Mouse (Mus musculus): ENCODE measurements around the gene BC030867.
"Not testable (repeated sequence)": the region's sequence is repeated elsewhere in the genome, so short reads cannot be mapped to it uniquely, and the experiment has no call there.

Gene BC030867

GRCm38 (mm10) chr11:102249351-102250090, 839 bp downstream of the BC030867 start:
- no peak for DNase-seq (ENCODE audit: low spot score)

- DNase-seq (ENCODE audit: low spot score): peak; percentile 56
These were observed 8.8 kb downstream of the BC030867 start for GRCm38 (mm10) chr11:102257514-102257913.

- DNase-seq (ENCODE audit: low spot score): no peak
These were observed 9.4 kb downstream of the BC030867 start for GRCm38 (mm10) chr11:102258095-102258494.

GRCm38 (mm10) chr11:102258521-102258920, 9.8 kb downstream of the BC030867 start:
- DNase-seq (ENCODE audit: low spot score): no peak

- DNase-seq (ENCODE audit: low spot score): no peak
These were observed 14.5 kb downstream of the BC030867 start for GRCm38 (mm10) chr11:102263211-102263610.

GRCm38 (mm10) chr11:102265816-102266215, 17.1 kb downstream of the BC030867 start:
- no peak for DNase-seq (ENCODE audit: low spot score)

GRCm38 (mm10) chr11:102266631-102267355, 18.1 kb downstream of the BC030867 start:
- no peak for DNase-seq (ENCODE audit: low spot score)

GRCm38 (mm10) chr11:102267480-102267879, 18.8 kb downstream of the BC030867 start:
- DNase-seq (ENCODE audit: low spot score): peak; percentile 89

- no peak for DNase-seq (ENCODE audit: low spot score)
These were observed 20.0 kb downstream of the BC030867 start, which contains the start of gene Asb16 for GRCm38 (mm10) chr11:102268520-102269244. TSS of gene Asb16 (plus strand) at chr11:102268743.

GRCm38 (mm10) chr11:102276411-102276915, 27.8 kb downstream of the BC030867 start:
- DNase-seq (ENCODE audit: low spot score): peak; percentile 71

- no peak for DNase-seq (ENCODE audit: low spot score)
These were observed 29.1 kb downstream of the BC030867 start for GRCm38 (mm10) chr11:102277754-102278153.

- DNase-seq (ENCODE audit: low spot score): no peak
These were observed 30.9 kb downstream of the BC030867 start for GRCm38 (mm10) chr11:102279595-102279994.

- DNase-seq (ENCODE audit: low spot score): not testable (repeated sequence)
These were observed 31.6 kb downstream of the BC030867 start for GRCm38 (mm10) chr11:102280267-102280666.

GRCm38 (mm10) chr11:102283922-102284321, 35.2 kb downstream of the BC030867 start:
- no peak for DNase-seq (ENCODE audit: low spot score)

- peak; percentile 100 for DNase-seq (ENCODE audit: low spot score)
These were observed 35.9 kb downstream of the BC030867 start, which contains the start of gene Tmub2 for GRCm38 (mm10) chr11:102284501-102285094. TSS of gene Tmub2 (plus strand) at chr11:102284931.

- DNase-seq (ENCODE audit: low spot score): no peak
These were observed 36.6 kb downstream of the BC030867 start for GRCm38 (mm10) chr11:102285095-102285834.

- DNase-seq (ENCODE audit: low spot score): no peak
These were observed 38.8 kb downstream of the BC030867 start for GRCm38 (mm10) chr11:102287485-102287884.

- no peak for DNase-seq (ENCODE audit: low spot score)
These were observed 39.5 kb downstream of the BC030867 start for GRCm38 (mm10) chr11:102288027-102288804.

GRCm38 (mm10) chr11:102288913-102289312, 40.2 kb downstream of the BC030867 start:
- DNase-seq (ENCODE audit: low spot score): no peak

GRCm38 (mm10) chr11:102289511-102290100, 40.9 kb downstream of the BC030867 start:
- no peak for DNase-seq (ENCODE audit: low spot score)

Measured in embryo, embryonic 10.5 days (tissue).